Mouse (Mus musculus): Measurements from ENCODE around the gene Rab36.

DNA sequence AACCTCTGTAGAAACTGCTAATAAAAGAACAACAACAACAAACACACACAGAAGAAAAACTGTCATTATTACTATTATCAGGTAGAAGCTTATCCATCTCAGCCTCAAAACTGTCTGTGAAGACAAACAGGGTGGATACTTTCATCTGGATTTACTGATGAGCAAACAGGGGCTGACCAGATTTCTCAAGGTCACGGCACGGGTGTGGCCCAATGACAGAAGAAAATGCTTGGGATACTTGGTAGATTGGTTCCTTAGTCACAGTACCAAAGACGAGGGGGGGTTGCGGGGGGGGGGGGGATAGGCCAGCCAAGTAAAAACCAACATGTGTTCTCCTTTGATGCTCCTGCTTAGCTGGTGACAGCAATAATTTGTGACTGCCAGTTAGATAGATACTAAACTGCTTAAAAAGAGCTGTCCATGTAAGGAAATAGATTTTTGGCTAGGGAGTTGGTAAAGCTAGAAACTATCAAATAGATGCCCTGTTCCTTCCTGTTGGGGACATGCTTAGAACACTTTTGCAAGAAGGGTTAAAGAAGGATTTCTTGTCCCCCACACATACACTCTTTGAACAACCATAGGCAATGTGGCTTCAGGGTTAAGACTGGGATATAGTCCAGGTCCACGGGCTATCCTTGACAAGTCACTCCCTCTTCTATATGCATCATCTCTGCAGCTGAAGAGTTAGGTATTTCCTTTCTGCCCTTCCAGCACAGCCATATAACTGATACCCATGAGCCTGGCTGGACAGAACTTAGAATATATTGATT, 5.3 kb upstream of the Rab36 start:
- no peak for TF ChIP-seq CTCF (conservative IDR thresholded peaks at IDR 0.05; ENCODE audit: low read length)
- TF ChIP-seq NANOG (IDR thresholded peaks at IDR 0.05; ENCODE audit: borderline replicate concordance, low read length), result no peak

Data from E14TG2a.4 (cell line).